In genomic region chr2:102400605-102401351, GRCm38 (mm10) we compare ENCODE assay signal across 8 mouse cellular contexts. TPM values are rescaled to one million over a fixed set of nuclear protein-coding genes. Genes with fewer than 3 reads are reported as not detected.
DNase-seq lines count a peak whose midpoint lies in the region; ATAC-seq and TF ChIP-seq lines count a peak whose summit lies in the region.

No protein-coding gene starts in this region.

- ATAC-seq in embryonic facial prominence, embryonic 13.5 days (ENCODE audit: insufficient number of reproducible peaks, insufficient read depth, low FRiP score, low TSS enrichment, low read depth): peak; percentile 89
- ATAC-seq in limb, embryonic 12.5 days (ENCODE audit: insufficient number of reproducible peaks, insufficient read depth, low FRiP score, low TSS enrichment, low read depth): peak; percentile 84
- peak; percentile 92 for ATAC-seq in midbrain, embryonic 14.5 days (ENCODE audit: low FRiP score, low TSS enrichment)

- H3K27me3 ChIP-seq in embryonic facial prominence, embryonic 13.5 days: no peaks in the 10 kb centered on the region
- H3K27me3 ChIP-seq in heart, adult 2 months (ENCODE audit: control insufficient read depth, insufficient read depth, low read length): no peaks in the 10 kb centered on the region
- H3K27me3 ChIP-seq in limb, embryonic 12.5 days: no peaks in the 10 kb centered on the region
- no peaks in the 10 kb centered on the region for H3K27me3 ChIP-seq in midbrain, embryonic 14.5 days (ENCODE audit: control insufficient read depth, insufficient read depth, low read length)

- peak overlapping the region; percentile 85 for H3K4me2 ChIP-seq in embryonic facial prominence, embryonic 13.5 days
- H3K4me2 ChIP-seq in limb, embryonic 12.5 days: peak overlapping the region; percentile 68
- peak overlapping the region; percentile 88 for H3K4me2 ChIP-seq in midbrain, embryonic 14.5 days (ENCODE audit: low read length)

- peaks cover 17% of the 10 kb centered on the region for H3K4me1 ChIP-seq in embryonic facial prominence, embryonic 13.5 days
- peaks cover 6% of the 10 kb centered on the region for H3K4me1 ChIP-seq in heart, adult 2 months (ENCODE audit: control insufficient read depth, insufficient read depth, low read length)
- H3K4me1 ChIP-seq in limb, embryonic 12.5 days (replicated peaks): peaks cover 13% of the 10 kb centered on the region
- peaks cover 20% of the 10 kb centered on the region for H3K4me1 ChIP-seq in midbrain, embryonic 14.5 days (ENCODE audit: control insufficient read depth, insufficient read depth, low read length)

- H3K9ac ChIP-seq in embryonic facial prominence, embryonic 13.5 days: peak overlapping the region; percentile 94
- H3K9ac ChIP-seq in heart, adult 2 months (ENCODE audit: low read depth, low read length): peak overlapping the region; percentile 83
- peak overlapping the region; percentile 95 for H3K9ac ChIP-seq in limb, embryonic 12.5 days (replicated peaks)
- H3K9ac ChIP-seq in midbrain, embryonic 14.5 days (replicated peaks; ENCODE audit: low read length): peak overlapping the region; percentile 91

- TF ChIP-seq EP300 in heart, adult 2 months (IDR thresholded peaks at IDR 0.05; ENCODE audit: insufficient read depth, low read depth, low read length): no peak

- TF ChIP-seq POLR2A in heart, adult 2 months (IDR thresholded peaks at IDR 0.05; ENCODE audit: insufficient read depth, low read depth, low read length): peak; percentile 54; the same call in 1 of the 2 replicates

- WGBS in embryonic facial prominence, embryonic 13.5 days: under 1% methylated on average over 91 of the region's 94 CpGs
- 2% methylated on average over 94 of the region's 94 CpGs for WGBS in heart, adult 2 months
- WGBS in limb, embryonic 12.5 days: 1% methylated on average over 91 of the region's 94 CpGs
- WGBS in midbrain, embryonic 14.5 days: under 1% methylated on average over 94 of the region's 94 CpGs

- no peaks in the 10 kb centered on the region; the same call in 1 of the 2 replicates for H3K36me3 ChIP-seq in embryonic facial prominence, embryonic 13.5 days
- peaks cover 12% of the 10 kb centered on the region for H3K36me3 ChIP-seq in heart, adult 2 months (ENCODE audit: control insufficient read depth, insufficient read depth, low read length)
- H3K36me3 ChIP-seq in limb, embryonic 12.5 days: no peaks in the 10 kb centered on the region
- no peaks in the 10 kb centered on the region for H3K36me3 ChIP-seq in midbrain, embryonic 14.5 days (ENCODE audit: control insufficient read depth, insufficient read depth, low read length)

- H3K9me3 ChIP-seq in embryonic facial prominence, embryonic 13.5 days: no peaks in the 10 kb centered on the region
- H3K9me3 ChIP-seq in limb, embryonic 12.5 days: no peaks in the 10 kb centered on the region
- H3K9me3 ChIP-seq in midbrain, embryonic 14.5 days (ENCODE audit: control insufficient read depth, low read length): no peaks in the 10 kb centered on the region

- intact Hi-C loops in heart, adult 2 months (cut with DNase I): loop anchor here (1.0 to 5.0 kb wide), 4 partner anchors 38 to 308 kb away; partner anchors contain the start of gene Ldlrad3

- H3K79me2 ChIP-seq in heart, adult 2 months (replicated peaks; ENCODE audit: control insufficient read depth, insufficient read depth, low read length): peaks cover 6% of the 10 kb centered on the region

- H3K27ac ChIP-seq in embryonic facial prominence, embryonic 13.5 days: peak overlapping the region; percentile 94
- peak overlapping the region; percentile 84 for H3K27ac ChIP-seq in heart, adult 2 months
- peak overlapping the region; percentile 97 for H3K27ac ChIP-seq in limb, embryonic 12.5 days
- peak overlapping the region; percentile 95 for H3K27ac ChIP-seq in midbrain, embryonic 14.5 days (replicated peaks; ENCODE audit: low read depth, low read length)

- peak overlapping the region; percentile 75 for H3K4me3 ChIP-seq in embryonic facial prominence, embryonic 13.5 days
- peak overlapping the region; percentile 73 for H3K4me3 ChIP-seq in heart, adult 2 months
- H3K4me3 ChIP-seq in limb, embryonic 12.5 days (replicated peaks): peak overlapping the region; percentile 72
- peak overlapping the region; percentile 73 for H3K4me3 ChIP-seq in midbrain, embryonic 14.5 days (replicated peaks; ENCODE audit: low read depth, low read length)

- DNase-seq in 3T3-L1 (ENCODE audit: low read depth, low spot score): peak; percentile 80
- peak; percentile 50 to 74 for DNase-seq in adrenal gland, postnatal 4 days (ENCODE audit: low spot score in 2 of 2)
- DNase-seq in heart, adult 2 months: peak; percentile 88 to 91
- peak; percentile 89 for DNase-seq in kidney, adult 8-10 months
- DNase-seq in midbrain, embryonic 14.5 days: peak; percentile 93
- DNase-seq in spleen, adult 12 weeks (ENCODE audit: low spot score): peak; percentile 80

- no peak for TF ChIP-seq CTCF in heart, adult 2 months (IDR thresholded peaks at IDR 0.05)

RNA-seq across cellular contexts. Expression of gene Trim44, which starts 6.8 kb away (rescaled TPM):
- 10 to 100 TPM; 77.3 to 87.6 TPM for total RNA-seq in adrenal gland, postnatal 4 days (2021)
- polyA plus RNA-seq in embryonic facial prominence, embryonic 13.5 days (2015; fragmentation: Nextera tagmentation; extraction: Ambion mirVana): 29.9 and 34.2 TPM in 2 replicates
- 10 to 100 TPM; 27.7 to 28.8 TPM for total RNA-seq in heart, adult 2 months (2021)
- polyA plus RNA-seq in heart, adult 2 months (2012; rRNA removed): 13.0 and 23.6 TPM in 2 replicates
- polyA plus RNA-seq in limb, embryonic 12.5 days (2016; fragmentation: Nextera tagmentation; extraction: Ambion mirVana): 49.9 and 51.4 TPM in 2 replicates
- polyA plus RNA-seq in midbrain, embryonic 14.5 days (2014; fragmentation: Nextera tagmentation; extraction: Ambion mirVana): 58.7 and 71.7 TPM in 2 replicates

RNA-seq across cellular contexts. Expression of gene Fjx1, which starts 51.5 kb away (rescaled TPM):
- total RNA-seq in adrenal gland, postnatal 4 days (2021): 1 to 10 TPM; 2.7 to 3.6 TPM
- polyA plus RNA-seq in embryonic facial prominence, embryonic 13.5 days (2015; fragmentation: Nextera tagmentation; extraction: Ambion mirVana): 14.1 and 16.7 TPM in 2 replicates
- total RNA-seq in heart, adult 2 months (2021): under 1 TPM; 0.50 to 0.68 TPM
- 0.57 and 0.59 TPM in 2 replicates for polyA plus RNA-seq in heart, adult 2 months (2012; rRNA removed)
- 32.5 and 34.9 TPM in 2 replicates for polyA plus RNA-seq in limb, embryonic 12.5 days (2016; fragmentation: Nextera tagmentation; extraction: Ambion mirVana)
- polyA plus RNA-seq in midbrain, embryonic 14.5 days (2014; fragmentation: Nextera tagmentation; extraction: Ambion mirVana): 33.0 and 34.4 TPM in 2 replicates

Comparison
In these comparisons a context has a peak if more than half of its experiments do, and no peak if none do; other contexts are left out.
1. Peak in every context shown above with its lines: DNase-seq, ATAC-seq, H3K4me3 ChIP-seq and H3K27ac ChIP-seq.